Mouse (Mus musculus) midbrain, embryonic 15.5 days (tissue): Measurements from ENCODE around the gene Slc26a8. TPM values are rescaled to one million over a fixed set of nuclear protein-coding genes. Genes with fewer than 3 reads are reported as not detected.

Experiments
- ATAC-seq: fragments of 200-750 bp; cut with Nextera tagmentation; replicated peaks from 2 replicates; pipeline ENCODE4 v1.8.0; 2017; ENCODE audit warnings: moderate TSS enrichment
- H3K27ac ChIP-seq: fragments of 300-500 bp; sonication (generic); 2 replicates; pipeline ENCODE4 v1.5.1; 2015; ENCODE audit warnings: mild to moderate bottlenecking, inconsistent platforms
- H3K27me3 ChIP-seq: fragments of 300-500 bp; sonication (generic); replicated peaks from 2 replicates; pipeline ENCODE4 v1.6.1; 2015; ENCODE audit warnings: inconsistent platforms
- H3K36me3 ChIP-seq: fragments of 300-500 bp; sonication (generic); replicated peaks from 2 replicates; pipeline ENCODE4 v1.6.1; 2015; ENCODE audit warnings: inconsistent platforms
- H3K4me1 ChIP-seq: fragments of 300-500 bp; sonication (generic); 2 replicates; pipeline ENCODE4 v1.6.1; 2015; ENCODE audit warnings: inconsistent platforms
- H3K4me2 ChIP-seq: fragments of 300-500 bp; sonication (generic); 2 replicates; pipeline ENCODE4 v1.6.1; 2015; ENCODE audit warnings: inconsistent platforms, mild to moderate bottlenecking, moderate library complexity
- H3K4me3 ChIP-seq: fragments of 300-500 bp; sonication (generic); 2 replicates; pipeline ENCODE4 v1.5.1; 2015; ENCODE audit warnings: mild to moderate bottlenecking, inconsistent platforms
- H3K9ac ChIP-seq: fragments of 300-500 bp; sonication (generic); 2 replicates; pipeline ENCODE4 v1.6.1; 2015; ENCODE audit warnings: mild to moderate bottlenecking, inconsistent platforms
- H3K9me3 ChIP-seq: fragments of 300-500 bp; sonication (generic); 2 replicates; pipeline ENCODE4 v1.6.1; 2016; ENCODE audit warnings: inconsistent platforms
- WGBS: fragments of 180-500 bp; shearing (Covaris S2); methylation state at CpG from one replicate; pipeline ENCODE4 v1.1.7; 2015; ENCODE audit warnings: mixed read lengths; 5-methylcytosine and 5-hydroxymethylcytosine counted together
- polyA plus RNA-seq: library from polyadenylated mRNA; unstranded; fragments of >200 nt; fragmentation: Nextera tagmentation; extraction: Ambion mirVana; gene quantifications from 2 replicates; pipeline ENCODE4 v1.2.1, GENCODE M21; 2015

Gene Slc26a8
- polyA plus RNA-seq, 1 experiment from 2014 or later = 1.5 TPM

DNA sequence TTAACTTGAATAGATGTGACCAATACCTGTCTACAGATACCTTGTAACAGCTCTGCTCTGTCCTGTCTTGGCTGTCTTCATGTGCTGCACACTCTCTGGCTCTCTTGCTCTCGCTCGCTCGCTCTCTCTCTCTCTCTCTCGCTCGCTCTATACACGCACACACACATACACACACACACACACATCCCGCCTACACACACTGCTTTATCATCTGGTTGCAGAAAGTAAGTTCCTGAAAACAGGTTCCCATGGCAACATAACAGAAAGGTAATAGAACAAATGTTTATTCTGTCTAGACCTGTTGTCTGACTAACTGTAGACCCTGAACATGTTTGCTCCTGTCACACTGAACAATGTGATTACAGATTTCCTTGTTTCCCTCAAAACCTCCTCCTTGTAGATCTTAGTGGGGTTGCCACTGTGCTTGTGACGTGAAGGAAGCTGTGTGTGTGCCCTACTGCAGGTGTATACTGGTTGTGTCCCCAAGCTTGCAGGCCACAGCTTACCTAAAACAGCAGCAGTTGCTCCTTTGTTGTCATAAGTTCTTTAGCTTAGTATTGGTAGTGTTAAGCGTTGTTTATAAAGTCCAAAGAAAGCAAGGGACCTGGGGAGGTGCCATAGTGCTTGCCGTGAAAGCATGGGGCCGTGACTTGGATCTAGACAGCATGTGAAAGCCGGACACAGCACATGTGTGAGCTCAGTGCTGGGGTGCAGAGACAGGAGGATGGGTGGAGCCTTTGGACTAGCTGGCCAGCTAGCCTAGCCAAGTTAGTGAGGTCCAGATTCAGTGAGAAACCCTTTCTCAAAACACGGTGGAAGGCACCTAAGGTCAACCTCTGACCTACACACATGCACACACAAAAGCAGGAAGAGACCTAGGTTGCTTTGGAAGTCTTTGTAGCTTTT is 7.5 kb upstream of the Slc26a8 start:
- WGBS = 76% methylated on average over 13 of the region's 13 CpGs
- Histone ChIP-seq H3K36me3 (no peaks in the 10 kb centered on the region), H3K27me3 (no peaks in the 10 kb centered on the region), H3K9me3 (no peaks in the 10 kb centered on the region), H3K9ac (no peak overlapping the region), H3K4me1 (peaks cover 43% of the 10 kb centered on the region), H3K4me2 (no peak overlapping the region), H3K4me3 (no peak overlapping the region), H3K27ac (no peak overlapping the region)
- ATAC-seq = 0 out of 2 replicates have a peak, but pooled peaks have one; percentile 37

DNA sequence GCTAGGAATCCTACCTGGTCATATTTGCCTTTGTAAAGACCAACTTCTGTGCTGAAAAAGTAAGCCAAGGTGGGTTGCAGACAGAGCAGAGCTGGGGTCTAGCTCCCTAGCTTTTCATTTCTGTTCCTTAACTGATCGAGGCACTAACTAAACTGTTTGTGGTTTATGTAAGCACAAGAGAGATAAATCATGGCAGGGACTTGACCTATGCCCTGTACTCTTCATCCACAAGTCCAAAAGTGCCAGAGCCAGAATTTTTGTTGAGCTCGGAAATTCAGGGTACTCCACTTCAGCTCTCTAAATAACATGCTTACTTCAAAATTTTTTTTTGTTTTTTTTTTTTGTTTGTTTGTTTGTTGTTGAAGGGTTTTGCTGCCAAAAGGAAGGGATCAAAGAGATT is 6.6 kb upstream of the Slc26a8 start:
- Histone ChIP-seq H3K4me2 (no peak overlapping the region), H3K4me1 (peaks cover 43% of the 10 kb centered on the region), H3K4me3 (no peak overlapping the region), H3K27me3 (no peaks in the 10 kb centered on the region), H3K9ac (no peak overlapping the region), H3K9me3 (no peaks in the 10 kb centered on the region), H3K27ac (no peak overlapping the region), H3K36me3 (no peaks in the 10 kb centered on the region)
- ATAC-seq = no peak
- 67% methylated on average over 2 of the region's 2 CpGs for WGBS

DNA sequence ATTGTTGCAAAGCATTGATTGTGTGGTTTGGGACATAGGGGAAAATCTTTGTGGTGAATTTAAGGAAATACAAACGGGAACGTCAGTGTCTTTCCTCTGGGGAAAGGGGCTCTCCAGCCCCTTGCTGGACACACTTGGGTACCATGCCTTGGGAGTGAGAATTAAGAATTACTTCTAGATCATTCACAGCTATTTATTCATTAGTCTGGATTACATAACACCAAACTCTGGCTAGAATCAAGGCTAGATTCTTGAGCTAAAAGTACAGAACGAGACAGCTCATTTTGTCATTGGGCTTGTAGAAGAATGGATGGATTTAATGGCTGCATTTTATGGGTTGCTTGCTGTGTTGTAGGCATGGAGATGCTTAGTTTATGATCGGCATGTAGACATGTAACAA is 4.8 kb upstream of the Slc26a8 start:
- peaks cover 50% of the 10 kb centered on the region for H3K4me1 ChIP-seq
- H3K27ac ChIP-seq = no peak overlapping the region
- H3K36me3 ChIP-seq = no peaks in the 10 kb centered on the region
- H3K9me3 ChIP-seq = no peaks in the 10 kb centered on the region
- ATAC-seq = no peak
- 77% methylated on average over 4 of the region's 4 CpGs for WGBS
- H3K27me3 ChIP-seq = no peaks in the 10 kb centered on the region
- H3K9ac ChIP-seq = no peak overlapping the region
- no peak overlapping the region for H3K4me3 ChIP-seq
- H3K4me2 ChIP-seq = no peak overlapping the region

DNA sequence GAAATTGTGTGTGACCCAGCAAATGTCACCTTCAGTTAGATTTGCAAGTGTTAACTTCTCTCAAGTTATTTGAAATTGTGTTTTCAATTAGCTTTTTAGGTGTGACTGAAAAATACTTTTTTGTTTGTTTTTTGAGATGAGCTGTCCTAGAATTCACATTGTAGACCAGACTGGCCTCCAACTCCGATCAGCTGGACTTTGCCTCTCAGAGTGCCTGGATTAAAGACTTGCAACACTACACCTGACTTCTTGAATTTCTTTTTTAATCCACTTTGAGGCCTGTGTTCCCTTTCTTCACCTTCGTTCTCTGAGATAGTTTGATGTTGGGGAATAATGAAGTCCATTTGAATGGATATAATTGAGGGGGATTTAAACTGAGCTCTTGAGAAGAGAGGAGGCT is 4.0 kb upstream of the Slc26a8 start:
- Histone ChIP-seq H3K9ac (no peak overlapping the region), H3K4me1 (peaks cover 57% of the 10 kb centered on the region), H3K27me3 (0 out of 2 replicates have a peak, but pooled peaks cover under 1% of the 10 kb centered on the region), H3K4me2 (no peak overlapping the region), H3K27ac (no peak overlapping the region), H3K9me3 (no peaks in the 10 kb centered on the region), H3K36me3 (no peaks in the 10 kb centered on the region), H3K4me3 (no peak overlapping the region)
- no peak for ATAC-seq
- 46% methylated on average over 2 of the region's 2 CpGs for WGBS

DNA sequence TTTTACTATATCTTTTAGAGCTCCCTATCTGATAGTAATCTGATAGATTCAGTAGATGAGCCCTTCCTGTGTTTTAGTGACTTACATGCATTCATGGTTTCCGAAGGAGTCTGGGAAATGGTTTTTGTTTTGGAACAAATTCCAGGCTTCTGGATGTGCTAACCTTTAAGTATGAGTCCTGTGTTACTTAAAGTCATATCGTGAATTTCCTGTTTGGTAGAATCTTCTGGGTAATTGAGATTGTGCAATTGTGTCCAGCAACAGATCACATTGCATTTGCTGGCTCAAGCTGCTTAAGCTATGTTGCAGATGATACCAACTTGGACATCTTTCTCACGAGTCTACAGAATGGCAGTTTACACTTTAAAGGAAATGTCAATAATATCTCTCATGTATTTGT is 3.1 kb upstream of the Slc26a8 start:
- Histone ChIP-seq H3K4me1 (peaks cover 54% of the 10 kb centered on the region), H3K27me3 (0 out of 2 replicates have a peak, but pooled peaks cover 7% of the 10 kb centered on the region), H3K4me3 (peak overlapping the region; percentile 73), H3K36me3 (no peaks in the 10 kb centered on the region), H3K4me2 (peak overlapping the region; percentile 62), H3K27ac (no peak overlapping the region), H3K9me3 (no peaks in the 10 kb centered on the region), H3K9ac (peak overlapping the region; percentile 93; the same call in 1 of the 2 replicates)
- ATAC-seq = no peak
- 50% methylated on average over 3 of the region's 3 CpGs for WGBS

DNA sequence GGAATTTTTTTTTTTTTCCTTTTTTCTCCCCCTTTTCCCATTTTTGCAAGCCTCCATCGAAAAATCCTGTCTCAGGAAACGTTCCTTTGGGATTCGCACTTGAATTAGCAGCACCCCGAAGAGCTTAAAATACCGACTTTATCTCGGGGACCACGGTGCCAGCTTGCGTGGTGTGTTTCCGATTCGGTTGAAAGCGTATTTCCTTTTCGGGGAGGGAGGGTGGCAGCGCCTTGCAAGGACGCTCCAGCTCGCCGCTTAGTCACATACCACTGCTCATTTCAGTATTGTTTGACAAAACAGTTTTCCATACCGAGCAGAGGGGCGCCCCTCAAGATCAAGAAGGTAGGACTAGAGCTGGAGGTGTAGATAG is 2.3 kb upstream of the Slc26a8 start:
- Histone ChIP-seq H3K4me2 (peak overlapping the region; percentile 62), H3K9ac (peak overlapping the region; percentile 93), H3K4me3 (peak overlapping the region; percentile 73), H3K27me3 (0 out of 2 replicates have a peak, but pooled peaks cover 7% of the 10 kb centered on the region), H3K27ac (peak overlapping the region; percentile 96), H3K9me3 (no peaks in the 10 kb centered on the region), H3K4me1 (peaks cover 46% of the 10 kb centered on the region), H3K36me3 (no peaks in the 10 kb centered on the region)
- WGBS = under 1% methylated on average over 18 of the region's 18 CpGs
- ATAC-seq = no peak

DNA sequence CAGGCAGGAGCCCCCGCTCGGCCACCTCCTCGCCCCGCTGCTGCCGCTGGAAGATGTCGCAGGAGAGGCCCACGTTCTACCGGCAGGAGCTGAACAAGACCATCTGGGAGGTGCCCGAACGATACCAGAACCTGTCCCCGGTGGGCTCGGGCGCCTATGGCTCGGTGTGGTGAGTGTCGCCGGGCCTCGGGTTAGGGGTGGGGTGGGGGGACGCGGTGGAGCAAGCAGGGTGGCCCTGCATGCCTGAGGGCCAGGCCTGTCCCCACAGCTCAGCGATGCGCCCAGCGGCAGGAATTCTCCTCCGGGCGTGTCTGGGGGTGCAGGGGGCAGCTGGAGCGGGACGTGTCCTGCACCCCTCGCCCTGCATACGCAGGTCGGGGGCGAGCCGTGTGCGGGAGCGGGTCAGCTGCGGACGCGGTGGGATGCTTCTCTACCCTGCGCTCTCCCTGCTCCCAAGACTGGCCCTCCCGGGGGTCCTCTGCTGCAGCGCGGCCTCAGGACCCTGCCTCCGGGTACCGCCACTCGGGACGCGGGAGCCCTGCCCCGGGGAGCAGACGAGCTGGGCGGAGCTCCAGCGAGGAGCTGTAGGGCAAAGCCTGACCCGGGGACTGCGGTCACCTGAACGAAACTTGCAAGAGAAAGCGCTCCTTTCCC is 1.8 kb upstream of the Slc26a8 start:
- WGBS = 0% methylated on average over 47 of the region's 53 CpGs
- peak; percentile 57; the same call in 1 of the 2 replicates for ATAC-seq
- no peaks in the 10 kb centered on the region for H3K9me3 ChIP-seq
- peak overlapping the region; percentile 62 for H3K4me2 ChIP-seq
- 0 out of 2 replicates have a peak, but pooled peaks cover 7% of the 10 kb centered on the region for H3K27me3 ChIP-seq
- peak overlapping the region; percentile 96 for H3K27ac ChIP-seq
- peak overlapping the region; percentile 93 for H3K9ac ChIP-seq
- H3K4me3 ChIP-seq = peak overlapping the region; percentile 73
- H3K36me3 ChIP-seq = no peaks in the 10 kb centered on the region
- H3K4me1 ChIP-seq = peaks cover 41% of the 10 kb centered on the region

DNA sequence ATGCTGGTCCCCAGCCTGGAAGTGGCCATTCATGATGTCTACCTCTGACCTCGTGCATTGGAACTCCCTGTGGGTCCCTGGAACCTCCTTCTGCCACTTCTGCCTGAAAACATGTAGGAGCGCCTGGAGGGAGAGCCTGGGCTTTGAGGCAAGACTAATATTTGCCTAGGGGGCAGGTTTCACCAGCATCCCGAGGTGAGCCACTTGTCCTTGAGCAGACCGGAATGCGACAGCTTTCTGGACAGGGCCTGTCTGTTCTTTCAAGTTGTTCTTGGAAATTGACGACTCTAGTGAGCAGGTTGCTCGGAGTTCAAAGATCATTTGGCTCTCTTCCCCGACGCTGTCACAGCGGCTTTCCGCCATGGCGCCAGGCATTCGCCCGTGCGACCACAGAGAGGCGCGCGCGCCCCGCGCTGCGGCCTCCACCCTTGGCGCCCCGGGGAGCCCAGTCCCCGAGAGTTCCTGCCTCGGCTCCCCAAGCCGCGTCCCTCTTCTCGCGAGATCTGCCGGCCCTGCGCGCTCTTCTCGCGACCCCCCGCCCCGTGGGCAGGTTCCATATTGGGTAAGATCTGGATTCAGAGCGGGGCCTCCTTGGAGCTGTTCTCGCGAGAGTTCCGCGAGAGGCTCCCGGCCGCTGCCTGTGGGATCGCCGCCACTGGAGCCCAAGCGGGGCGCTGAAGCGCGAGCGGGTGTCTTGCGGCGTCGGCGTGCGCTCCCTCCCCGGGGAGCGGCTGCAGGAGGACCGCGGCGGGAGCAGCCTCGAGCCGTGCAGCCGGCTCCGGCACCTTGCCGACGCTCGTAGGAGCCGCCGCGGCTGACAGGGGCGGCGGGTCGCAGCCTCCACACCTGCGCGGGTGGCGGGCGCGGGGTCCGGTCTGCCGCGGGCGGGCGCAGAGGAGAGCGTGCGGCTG is 998 bp upstream of the Slc26a8 start, which contains the start of gene Mapk14:
Gene Mapk14 (plus strand): TSS at position 554 of the 911 bp plus-strand sequence.
- peak within 1 kb of the TSS; percentile 73 for H3K4me3 ChIP-seq
- ATAC-seq = peak; percentile 96
- no peaks in the 10 kb centered on the region for H3K36me3 ChIP-seq
- no peaks in the 10 kb centered on the region for H3K9me3 ChIP-seq
- under 1% methylated on average over 86 of the region's 86 CpGs for WGBS
- H3K4me2 ChIP-seq = peak within 1 kb of the TSS; percentile 62
- peaks cover 34% of the 10 kb centered on the region for H3K4me1 ChIP-seq
- H3K27ac ChIP-seq = peak within 1 kb of the TSS; percentile 96
- H3K27me3 ChIP-seq = 0 out of 2 replicates have a peak, but pooled peaks cover 7% of the 10 kb centered on the region
- peak within 1 kb of the TSS; percentile 93 for H3K9ac ChIP-seq

DNA sequence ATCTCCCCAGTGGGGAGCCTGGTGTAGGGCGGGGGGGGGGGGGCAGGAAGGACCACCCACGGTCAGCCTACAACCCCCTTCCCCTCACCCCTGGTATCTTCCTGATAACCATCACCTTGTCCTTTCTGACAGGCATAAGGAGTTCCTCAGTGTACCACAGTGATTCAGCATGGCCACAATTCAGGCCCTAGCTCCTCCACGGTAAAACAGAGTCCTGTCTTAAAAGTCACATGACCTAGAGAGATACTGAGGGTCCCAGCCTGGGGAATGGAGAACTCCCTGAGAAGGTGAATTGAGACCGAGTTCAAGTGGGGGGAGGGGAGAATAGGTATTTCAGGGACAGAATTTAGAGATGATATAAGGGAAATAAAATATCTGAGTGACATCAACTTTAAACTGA is 2.7 kb downstream of the Slc26a8 start:
- H3K4me2 ChIP-seq = no peak overlapping the region
- no peak for ATAC-seq
- WGBS = 44% methylated on average over 4 of the region's 4 CpGs
- H3K9me3 ChIP-seq = no peaks in the 10 kb centered on the region
- H3K27me3 ChIP-seq = 0 out of 2 replicates have a peak, but pooled peaks cover 7% of the 10 kb centered on the region
- H3K27ac ChIP-seq = no peak overlapping the region
- no peak overlapping the region for H3K4me3 ChIP-seq
- no peaks in the 10 kb centered on the region for H3K36me3 ChIP-seq
- H3K4me1 ChIP-seq = peaks cover 15% of the 10 kb centered on the region
- no peak overlapping the region for H3K9ac ChIP-seq

DNA sequence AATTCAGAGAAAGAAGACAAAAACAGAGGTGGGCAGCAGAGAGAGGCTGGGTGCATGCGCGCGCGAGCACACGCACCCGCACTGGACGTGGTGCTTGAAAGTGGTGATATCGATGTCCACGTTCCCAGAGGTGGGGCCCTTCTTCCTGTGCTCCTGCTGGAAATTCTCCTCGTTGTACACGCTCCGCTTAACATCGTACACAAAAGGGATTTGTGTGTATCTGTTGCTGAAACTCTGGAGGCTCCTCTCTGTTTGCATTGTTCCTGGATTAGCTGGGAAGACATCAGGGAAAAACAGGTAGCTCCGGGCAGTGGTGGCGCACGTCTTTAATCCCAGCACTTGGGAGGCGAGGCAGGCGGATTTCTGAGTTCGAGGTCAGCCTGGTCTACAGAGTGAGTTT is 5.4 kb downstream of the Slc26a8 start:
- no peak overlapping the region for H3K9ac ChIP-seq
- no peak for ATAC-seq
- no peak overlapping the region for H3K4me2 ChIP-seq
- no peak overlapping the region for H3K4me3 ChIP-seq
- peaks cover 6% of the 10 kb centered on the region for H3K4me1 ChIP-seq
- H3K27me3 ChIP-seq = 0 out of 2 replicates have a peak, but pooled peaks cover 7% of the 10 kb centered on the region
- H3K9me3 ChIP-seq = no peaks in the 10 kb centered on the region
- no peaks in the 10 kb centered on the region for H3K36me3 ChIP-seq
- H3K27ac ChIP-seq = no peak overlapping the region
- 50% methylated on average over 19 of the region's 19 CpGs for WGBS

DNA sequence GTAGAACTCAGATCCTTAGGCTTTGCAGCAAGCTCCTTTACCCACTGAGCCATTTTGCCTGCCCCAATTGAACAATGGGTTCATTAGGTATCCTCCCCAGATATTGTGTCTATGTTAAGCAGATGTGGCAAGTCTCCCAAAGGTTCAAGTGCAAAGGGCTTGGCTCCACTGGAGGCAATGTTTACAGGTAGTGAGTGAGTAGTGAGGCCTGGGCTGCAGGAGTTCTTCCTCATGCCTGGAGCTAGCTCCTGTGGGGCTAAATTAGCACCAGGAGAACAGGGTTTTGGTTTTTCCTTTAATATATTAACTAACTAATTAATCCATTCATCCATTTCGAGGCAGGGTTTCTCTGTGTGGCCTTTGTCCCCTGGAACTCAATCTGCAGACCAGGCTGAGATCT is 6.4 kb downstream of the Slc26a8 start:
- H3K9ac ChIP-seq = no peak overlapping the region
- H3K4me1 ChIP-seq = no peaks in the 10 kb centered on the region
- 56% methylated on average over 1 of the region's 1 CpGs for WGBS
- H3K4me2 ChIP-seq = no peak overlapping the region
- no peaks in the 10 kb centered on the region for H3K36me3 ChIP-seq
- 0 out of 2 replicates have a peak, but pooled peaks cover 4% of the 10 kb centered on the region for H3K27me3 ChIP-seq
- H3K4me3 ChIP-seq = no peak overlapping the region
- no peak overlapping the region for H3K27ac ChIP-seq
- ATAC-seq = no peak
- no peaks in the 10 kb centered on the region for H3K9me3 ChIP-seq
